Mouse (Mus musculus) midbrain, embryonic 16.5 days (tissue): ENCODE data around the gene Cyp2j7. TPM values are rescaled to one million over a fixed set of nuclear protein-coding genes. Genes with fewer than 3 reads are reported as not detected.

Experiments used
- polyA plus RNA-seq: library from polyadenylated mRNA; unstranded; fragments of >200 nt; fragmentation: Nextera tagmentation; extraction: Ambion mirVana; gene quantifications from 2 replicates; pipeline ENCODE4 v1.2.1, GENCODE M21; 2015

The Cyp2j7 gene
- polyA plus RNA-seq, 1 experiment from 2014 or later: not detected

Other genes starting within 250 kb of the Cyp2j7 start
- not detected in 2 replicates for gene Cyp2j13, start 159.1 kb downstream of the Cyp2j7 start, polyA plus RNA-seq
- not detected in 2 replicates for gene Cyp2j12, start 95.5 kb downstream of the Cyp2j7 start, polyA plus RNA-seq
- gene Cyp2j11, start 112.0 kb upstream of the Cyp2j7 start, polyA plus RNA-seq: not detected in 2 replicates